Mouse (Mus musculus) megakaryocyte, embryonic 14.5 days (primary cell): ENCODE data around the gene Cdk9.

ENCODE experiments used
- FLI1 ChIP-seq: IDR thresholded peaks from 2 replicates; pipeline ENCODE4 v1.6.1; 2012; ENCODE audit warnings: low read length, inconsistent platforms, mixed read lengths
- GATA1 ChIP-seq: IDR thresholded peaks from 3 replicates; pipeline ENCODE4 v1.6.1; 2012; ENCODE audit warnings: mixed read lengths, low read length, inconsistent platforms, borderline replicate concordance

GRCm38 (mm10) chr2:32749082-32749481, 36.2 kb upstream of the Cdk9 start:
- TF ChIP-seq GATA1, result no peak
- TF ChIP-seq FLI1, result no peak
